Mouse (Mus musculus) stomach, postnatal 0 days (tissue): ENCODE results near the gene Slc27a5.

Source experiments
- CTCF ChIP-seq: IDR thresholded peaks from 2 replicates; pipeline ENCODE4 v1.5.1; 2016; ENCODE audit warnings: antibody characterized with exemption, low read depth, mild to moderate bottlenecking, moderate library complexity
- EP300 ChIP-seq: optimal IDR thresholded peaks from 2 replicates; pipeline ENCODE3; 2016; ENCODE audit warnings: antibody characterized with exemption

- no peak for TF ChIP-seq CTCF
- no peak for TF ChIP-seq EP300
These were observed 3.6 kb upstream of the Slc27a5 start for GRCm38 (mm10) chr7:13001584-13001983.
